Mouse (Mus musculus): ENCODE measurements around the gene Gm16223. TPM values are rescaled to one million over a fixed set of nuclear protein-coding genes. Genes with fewer than 3 reads are reported as not detected.

Gene Gm16223
- total RNA-seq (2012; rRNA removed): not detected in 2 replicates
- polyA plus RNA-seq (2012; ENCODE audit: insufficient read depth in 1 of 2, insufficient read length in 2 of 2, low read depth in 1 of 2, low replicate concordance in 2 of 2, missing spikeins in 1 of 2): not detected

- no peak within 1 kb of the TSS for H3K27ac ChIP-seq (ENCODE audit: control insufficient read depth, low read depth, low read length)
- H3K79me2 ChIP-seq (ENCODE audit: control insufficient read depth, insufficient read depth, low read length, poor library complexity): no peaks in the 10 kb centered on the region
- H3K4me1 ChIP-seq (ENCODE audit: control insufficient read depth in 1 of 2, insufficient read depth in 2 of 2, low read length in 2 of 2): no peaks in the 10 kb centered on the region
- H3K9ac ChIP-seq (ENCODE audit: control insufficient read depth, low read depth, low read length, poor library complexity, severe bottlenecking): no peak within 1 kb of the TSS
- no peaks in the 10 kb centered on the region for H3K9me3 ChIP-seq (replicated peaks; ENCODE audit: insufficient read depth, low read length)
- no peak for DNase-seq (ENCODE audit: low read depth, low spot score)
- no peak within 1 kb of the TSS for H3K4me3 ChIP-seq (ENCODE audit: control insufficient read depth in 1 of 2, insufficient read depth in 1 of 2, low read depth in 2 of 2, low read length in 2 of 2)
- no peaks in the 10 kb centered on the region for H3K27me3 ChIP-seq (ENCODE audit: control insufficient read depth in 1 of 2, insufficient read depth in 2 of 2, low read length in 2 of 2)
- no peak for TF ChIP-seq ETS1 (IDR thresholded peaks at IDR 0.05; ENCODE audit: low read depth, low read length)
- TF ChIP-seq JUND (IDR thresholded peaks at IDR 0.05; ENCODE audit: low read depth, low read length): no peak
- no peak for TF ChIP-seq SMC3 (IDR thresholded peaks at IDR 0.05; ENCODE audit: low read depth, low read length)
- no peak for TF ChIP-seq NELFE (IDR thresholded peaks at IDR 0.05; ENCODE audit: low read depth, low read length)
- TF ChIP-seq POLR2AphosphoS2 (IDR thresholded peaks at IDR 0.05; ENCODE audit: low read length): no peak
- TF ChIP-seq MYC (IDR thresholded peaks at IDR 0.05; ENCODE audit: low read depth, low read length): no peak
- no peak for TF ChIP-seq ZNF384 (IDR thresholded peaks at IDR 0.05; ENCODE audit: low read depth, low read length)
- TF ChIP-seq ZKSCAN1 (IDR thresholded peaks at IDR 0.05; ENCODE audit: low read depth, low read length): no peak
- no peak for TF ChIP-seq GABPA (IDR thresholded peaks at IDR 0.05; ENCODE audit: low read depth, low read length)
- TF ChIP-seq RAD21 (IDR thresholded peaks at IDR 0.05; ENCODE audit: low read depth, low read length): no peak
- no peak for TF ChIP-seq UBTF (IDR thresholded peaks at IDR 0.05; ENCODE audit: borderline replicate concordance, insufficient read depth, low read depth, low read length)
- TF ChIP-seq CHD1 (IDR thresholded peaks at IDR 0.05; ENCODE audit: low read depth, low read length): no peak
- no peaks in the 10 kb centered on the region for H3K36me3 ChIP-seq (ENCODE audit: control insufficient read depth in 1 of 2, insufficient read depth in 2 of 2, low read length in 2 of 2)
These were observed at the start of gene Gm16223 for GRCm38 (mm10) chr5:42067476-42068187. Gm16223 (plus strand) TSS chr5:42067960.

GRCm38 (mm10) chr5:42022029-42022428, 45.7 kb upstream of the Gm16223 start:
- TF ChIP-seq E2F4 (IDR thresholded peaks at IDR 0.05; ENCODE audit: borderline replicate concordance, low read depth, low read length): no peak
- no peak for TF ChIP-seq NRF1 (IDR thresholded peaks at IDR 0.05; ENCODE audit: insufficient read depth, low read depth, low read length, poor library complexity, severe bottlenecking)
- TF ChIP-seq MAX (IDR thresholded peaks at IDR 0.05; ENCODE audit: low read length): no peak
- no peak for TF ChIP-seq ZNF384 (IDR thresholded peaks at IDR 0.05; ENCODE audit: low read depth, low read length)
- no peak for TF ChIP-seq TCF12 (IDR thresholded peaks at IDR 0.05; ENCODE audit: low read depth, low read length)
- no peak for TF ChIP-seq MEF2A (IDR thresholded peaks at IDR 0.05; ENCODE audit: extremely low read depth, insufficient replicate concordance, low read depth, low read length, poor library complexity, severe bottlenecking)
- no peak for TF ChIP-seq USF1 (IDR thresholded peaks at IDR 0.05; ENCODE audit: low read depth, low read length)
- TF ChIP-seq JUND (IDR thresholded peaks at IDR 0.05; ENCODE audit: low read depth, low read length): no peak
- TF ChIP-seq RAD21 (IDR thresholded peaks at IDR 0.05; ENCODE audit: low read depth, low read length): no peak
- no peak for TF ChIP-seq SMC3 (IDR thresholded peaks at IDR 0.05; ENCODE audit: low read depth, low read length)
- no peak for TF ChIP-seq CTCF (IDR thresholded peaks at IDR 0.05 in 2 of 3, conservative IDR thresholded peaks at IDR 0.05 in 1 of 3; ENCODE audit: control insufficient read depth in 1 of 3, insufficient read depth in 1 of 3, low read depth in 2 of 3, low read length in 3 of 3, poor library complexity in 1 of 3, severe bottlenecking in 1 of 3)
- TF ChIP-seq TAL1 (IDR thresholded peaks at IDR 0.05; ENCODE audit: low read length): no peak
- no peak for TF ChIP-seq CHD1 (IDR thresholded peaks at IDR 0.05; ENCODE audit: low read depth, low read length)
- no peak for TF ChIP-seq RCOR1 (IDR thresholded peaks at IDR 0.05; ENCODE audit: low read depth, low read length)
- TF ChIP-seq KAT2A (conservative IDR thresholded peaks at IDR 0.05; ENCODE audit: low read depth, low read length): no peak
- Histone ChIP-seq H3K4me3 (ENCODE audit: control insufficient read depth in 1 of 2, insufficient read depth in 1 of 2, low read depth in 2 of 2, low read length in 2 of 2) (no peak overlapping the region), H3K4me1 (ENCODE audit: control insufficient read depth in 1 of 2, insufficient read depth in 2 of 2, low read length in 2 of 2) (no peaks in the 10 kb centered on the region), H3K9me3 (replicated peaks; ENCODE audit: insufficient read depth, low read length) (no peaks in the 10 kb centered on the region), H3K27me3 (ENCODE audit: control insufficient read depth in 1 of 2, insufficient read depth in 2 of 2, low read length in 2 of 2) (no peaks in the 10 kb centered on the region), H3K36me3 (ENCODE audit: control insufficient read depth in 1 of 2, insufficient read depth in 2 of 2, low read length in 2 of 2) (no peaks in the 10 kb centered on the region), H3K27ac (ENCODE audit: control insufficient read depth, low read depth, low read length) (no peak overlapping the region), H3K9ac (ENCODE audit: control insufficient read depth, low read depth, low read length, poor library complexity, severe bottlenecking) (no peak overlapping the region), H3K79me2 (ENCODE audit: control insufficient read depth, insufficient read depth, low read length, poor library complexity) (no peaks in the 10 kb centered on the region)
- no peak for DNase-seq (ENCODE audit: low read depth, low spot score)

Data from MEL (cell line).